Mouse (Mus musculus) brain, embryonic 18.5 days (tissue): Measurements from ENCODE around the gene Msrb2.

ENCODE experiments used
- DNase-seq: peaks from one replicate; pipeline ENCODE4 v3.0.0-alpha.2; 2012; ENCODE audit warnings: low read depth, low spot score

Msrb2 gene

DNA sequence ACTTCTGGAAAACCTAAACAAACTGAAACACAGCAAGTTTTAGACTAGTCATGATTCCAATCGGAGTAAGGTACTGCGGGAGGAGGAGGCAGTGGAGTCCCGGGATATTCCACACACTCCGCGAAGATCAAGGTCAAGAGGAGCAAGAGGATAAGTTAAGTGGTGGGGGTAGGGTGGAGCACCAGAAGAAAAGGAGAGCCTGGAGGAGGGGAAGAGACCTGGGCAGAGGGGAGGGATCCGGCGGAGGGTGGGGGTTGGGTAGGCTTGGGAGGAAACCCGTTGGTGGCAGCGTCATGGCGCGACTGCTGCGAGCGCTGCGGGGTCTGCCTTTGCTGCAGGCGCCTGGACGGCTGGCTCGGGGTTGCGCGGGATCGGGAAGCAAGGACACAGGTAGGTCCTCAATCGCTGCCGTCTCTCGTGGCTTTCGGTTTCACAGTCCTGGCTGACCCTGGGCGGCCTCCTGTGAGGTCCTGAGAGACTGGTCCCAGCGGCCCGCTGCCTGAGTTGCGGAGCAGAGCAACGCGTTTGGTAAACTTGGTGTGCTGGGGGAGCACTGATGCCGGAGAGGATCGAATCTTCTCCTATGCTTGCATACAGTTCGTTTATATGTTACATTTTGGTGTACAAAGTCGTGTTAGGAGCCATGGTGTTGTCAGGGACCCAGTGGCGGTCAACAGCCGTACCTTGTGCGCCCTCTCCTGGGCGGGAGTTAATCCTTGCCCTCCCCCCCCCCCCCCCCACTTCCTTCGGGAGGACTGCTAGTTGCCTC is at the start of gene Msrb2:
Gene Msrb2 (plus strand): TSS at position 51 of the 769 bp plus-strand sequence.
- DNase-seq, result no peak

DNA sequence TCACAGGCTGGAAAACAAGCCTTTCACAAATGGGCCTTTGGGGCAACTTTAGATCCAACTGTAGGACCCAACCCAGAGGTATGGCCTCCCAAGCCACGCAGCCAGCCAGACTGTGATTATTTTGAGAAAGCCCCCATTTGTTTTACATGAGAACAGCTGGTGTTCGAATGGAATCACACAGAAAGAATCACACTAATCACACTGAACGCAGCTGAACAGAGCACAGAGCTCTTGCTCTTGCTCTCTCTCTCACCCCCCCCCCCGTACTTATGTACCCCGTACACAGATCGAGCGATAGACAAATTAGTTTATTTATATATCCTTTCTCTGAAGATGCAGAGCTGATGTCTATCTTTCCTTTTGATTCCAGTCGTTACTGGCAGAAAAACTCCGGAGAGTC is 48.8 kb upstream of the Msrb2 start:
- no peak for DNase-seq

DNA sequence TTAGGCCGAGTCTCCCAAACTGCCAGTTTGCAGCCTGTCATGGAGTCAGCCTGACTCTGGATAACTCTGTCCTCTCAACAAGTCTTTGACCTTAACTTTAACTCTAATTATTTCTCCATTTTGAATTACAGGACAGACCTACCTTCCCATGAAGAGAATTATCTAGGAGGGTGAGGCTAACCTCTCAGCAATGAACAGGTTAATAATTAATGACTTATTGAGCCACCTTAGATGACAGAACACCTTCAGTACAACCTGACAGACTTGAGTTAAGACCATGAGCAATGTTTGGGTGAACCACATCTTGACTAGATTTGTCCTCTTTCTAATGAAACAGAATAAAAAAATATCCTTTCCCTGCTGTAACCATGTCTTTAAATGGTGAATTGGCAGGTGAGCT is 44.9 kb upstream of the Msrb2 start:
- DNase-seq, result no peak

DNA sequence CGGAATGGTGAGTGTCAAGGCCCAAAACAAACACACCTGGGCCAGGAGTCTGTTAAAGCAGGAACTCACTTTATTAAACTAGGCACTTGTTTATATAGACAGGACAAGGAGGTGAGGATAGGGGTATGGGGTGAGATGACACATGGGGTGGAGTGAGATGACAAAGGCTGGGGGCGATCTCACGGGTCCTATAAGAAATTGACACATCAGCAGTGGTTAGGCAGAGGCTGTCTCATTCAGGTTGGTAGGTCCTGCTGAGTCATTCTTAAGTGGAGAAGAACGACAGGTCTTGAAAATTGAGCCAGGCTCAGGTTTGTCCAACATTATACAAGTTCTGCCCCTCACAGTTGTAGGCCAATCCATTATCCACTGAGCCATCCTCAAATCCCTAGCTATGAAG is 43.4 kb upstream of the Msrb2 start:
- DNase-seq, result no peak

DNA sequence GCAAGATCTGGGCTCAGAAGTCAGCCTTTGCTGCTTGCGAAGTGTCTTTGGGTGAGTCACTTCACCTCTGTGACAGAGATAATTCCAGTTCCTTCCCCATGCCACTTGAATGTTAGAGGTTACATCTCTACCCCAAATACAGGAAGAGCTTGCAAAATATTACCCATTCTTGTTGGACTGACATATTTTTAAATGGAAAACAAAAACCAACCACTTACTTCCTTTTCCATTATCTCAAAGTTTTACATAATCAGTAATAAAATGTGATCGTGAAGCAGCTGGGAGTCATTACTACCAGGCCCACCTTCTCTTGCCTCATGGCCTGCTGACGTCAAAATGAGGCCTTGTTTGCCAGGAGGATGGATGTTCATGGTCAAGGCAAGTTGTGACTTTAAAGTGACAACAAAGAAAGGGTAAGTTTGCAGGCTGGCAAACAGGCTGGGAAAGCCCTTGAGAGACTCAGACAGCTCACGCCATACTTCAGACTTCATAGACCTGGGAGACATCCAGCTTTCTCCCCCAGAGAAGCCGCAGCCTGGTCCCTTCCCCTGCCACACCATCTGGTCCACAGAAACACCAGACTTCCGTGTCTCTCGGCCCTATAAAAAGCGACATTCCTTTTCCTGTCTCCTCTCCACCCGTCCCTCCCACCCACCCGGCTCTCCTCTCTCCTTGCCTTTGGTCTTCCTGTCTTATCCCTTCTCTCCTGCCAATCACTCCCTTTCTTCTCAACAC is 27.2 kb upstream of the Msrb2 start:
- DNase-seq, result no peak

DNA sequence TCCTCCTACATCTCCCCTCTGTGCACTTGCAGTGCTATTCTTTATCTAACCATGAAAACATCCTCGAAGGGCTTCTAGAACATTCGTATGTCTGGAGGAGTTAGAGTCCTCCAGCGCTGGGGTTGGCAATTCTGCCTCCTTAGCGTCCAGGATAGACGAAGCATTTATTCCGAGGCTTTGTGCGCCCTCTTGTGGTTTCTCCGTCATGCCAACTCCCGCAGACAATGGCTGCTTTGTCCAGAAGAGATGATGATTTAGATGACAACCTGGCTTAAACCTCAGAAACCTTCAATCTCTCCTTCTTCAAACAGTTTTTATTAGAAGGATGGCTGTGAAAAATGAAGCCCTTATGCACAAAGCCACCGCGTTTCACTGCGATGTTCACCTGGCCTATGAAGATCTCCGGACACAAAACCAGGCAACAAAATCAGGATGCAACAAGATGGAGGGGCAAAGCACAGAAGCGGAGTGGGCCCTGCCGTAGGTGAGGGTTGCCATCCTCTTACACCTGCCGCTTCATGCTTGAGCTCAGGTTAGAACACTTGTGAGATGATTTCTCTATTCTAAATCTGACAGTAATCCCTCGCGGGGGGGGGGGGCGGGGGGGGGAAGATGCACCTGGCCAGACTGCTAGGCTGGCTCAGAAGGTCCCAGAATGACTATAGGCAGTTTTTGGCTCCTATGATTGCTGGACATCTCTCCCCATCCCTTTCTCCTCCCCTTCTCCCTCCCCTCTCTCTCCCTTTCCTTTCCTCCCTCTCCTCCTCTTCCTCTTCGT is 26.4 kb upstream of the Msrb2 start:
- peak; percentile 74 for DNase-seq

DNA sequence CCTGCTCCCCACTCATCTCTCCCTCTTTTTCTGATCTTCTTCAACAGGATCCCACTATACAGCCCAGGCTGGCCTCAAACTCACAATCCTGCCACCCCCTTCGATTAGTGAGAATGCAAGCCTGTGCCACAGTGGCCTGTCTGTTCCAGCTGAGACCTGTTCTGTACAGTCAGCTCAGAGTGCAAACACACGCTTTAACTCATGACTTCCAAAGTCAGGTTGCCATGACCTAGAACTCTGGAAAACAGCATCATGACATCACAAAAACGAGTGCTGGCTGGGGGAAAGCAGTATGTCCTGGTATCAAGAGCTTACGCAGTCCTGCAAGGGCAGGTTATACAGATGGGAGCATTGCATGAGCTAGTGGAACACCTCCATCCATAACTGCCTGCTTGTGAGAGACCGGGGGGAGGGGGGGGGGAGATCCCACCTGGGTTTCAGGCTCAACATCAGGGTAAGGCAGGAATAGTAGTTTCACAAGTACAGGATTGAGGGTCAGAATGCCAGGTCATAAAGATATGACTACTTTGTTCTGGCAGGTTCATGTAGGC is 25.8 kb upstream of the Msrb2 start:
- no peak for DNase-seq

DNA sequence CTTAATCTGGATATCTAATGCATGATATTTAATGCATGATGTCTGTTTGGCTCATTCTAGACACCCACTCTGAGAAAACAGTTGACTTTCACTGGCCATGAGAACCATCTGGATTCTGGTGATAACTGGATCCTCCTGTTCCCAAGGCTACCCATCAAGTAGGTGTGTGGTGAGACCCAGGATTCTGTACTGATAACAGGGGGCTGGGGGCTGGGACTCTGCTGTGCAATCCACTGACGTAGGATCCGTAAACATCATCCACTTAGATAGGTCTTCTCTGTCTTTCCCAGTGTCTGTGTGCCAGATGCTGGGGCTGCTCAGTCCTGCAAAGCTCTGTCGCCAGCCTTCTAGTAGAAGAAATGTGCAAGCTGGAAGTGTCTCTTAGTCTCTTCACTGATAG is 22.8 kb upstream of the Msrb2 start:
- DNase-seq, result no peak

DNA sequence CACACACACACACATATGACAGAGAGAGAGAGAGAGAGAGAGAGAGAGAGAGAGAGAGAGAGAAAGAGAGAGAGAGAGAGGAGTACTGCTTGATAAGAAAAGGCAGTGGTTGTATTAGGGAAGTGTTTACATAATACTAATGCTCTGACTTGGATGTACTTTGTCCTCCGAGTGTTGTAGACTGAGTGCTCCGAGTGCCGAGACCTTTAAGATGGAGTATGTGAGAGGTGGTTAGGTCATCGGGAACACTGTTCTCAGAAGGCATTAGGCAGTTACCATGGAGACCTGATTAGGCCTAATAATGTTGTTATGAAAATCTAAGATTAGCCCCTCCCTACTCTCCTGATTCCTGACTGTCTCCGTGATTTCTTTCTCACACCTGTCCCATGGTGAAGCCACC is 21.1 kb upstream of the Msrb2 start:
- DNase-seq, result no peak

DNA sequence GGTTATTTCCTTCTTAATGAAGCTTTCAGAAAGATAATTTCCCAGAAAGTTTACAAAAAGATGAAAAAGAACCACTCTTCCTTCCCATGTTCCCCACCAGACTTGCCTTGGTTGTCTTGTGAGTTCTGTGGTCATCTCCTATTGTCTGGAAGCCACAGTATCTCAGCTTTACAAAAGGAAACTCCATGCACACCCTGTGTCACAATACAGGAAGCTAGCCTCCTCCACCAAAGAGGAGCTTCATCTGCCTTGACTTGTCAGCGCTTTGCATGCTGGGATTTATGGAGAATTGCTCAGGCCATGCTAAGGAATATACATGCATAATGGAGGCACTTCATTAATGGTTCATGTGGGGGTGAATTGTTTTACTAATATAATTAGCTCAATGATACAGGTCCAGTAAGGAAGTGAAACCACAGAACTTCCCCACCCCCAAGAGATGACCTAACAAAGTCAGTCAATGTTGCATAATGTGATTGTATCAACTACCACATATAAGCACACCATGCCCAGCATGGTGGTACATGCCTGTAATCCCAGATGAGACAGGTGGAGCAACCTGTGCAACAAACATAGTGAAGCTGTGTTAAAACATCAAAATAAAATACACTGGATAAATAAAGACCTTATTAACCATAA is 19.5 kb upstream of the Msrb2 start:
- no peak for DNase-seq

DNA sequence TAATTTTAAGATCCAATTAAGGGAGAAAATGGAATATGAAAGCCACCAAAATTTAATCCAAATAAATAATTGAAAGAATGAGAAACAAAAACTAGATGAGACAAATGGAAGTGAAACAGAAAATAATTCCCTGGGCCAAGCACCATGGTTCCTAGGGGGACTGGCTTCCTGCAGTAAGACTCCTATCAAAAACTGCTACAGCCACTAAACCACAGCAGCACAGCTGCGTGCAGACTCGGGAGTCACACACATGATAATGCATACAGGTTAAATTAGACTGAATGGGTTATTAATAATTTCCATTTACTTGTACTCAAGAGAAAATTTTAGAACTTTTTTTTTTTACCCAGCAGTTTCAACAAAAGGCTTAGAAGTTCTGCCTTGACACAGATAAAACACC is 18.1 kb upstream of the Msrb2 start:
- DNase-seq, result no peak

DNA sequence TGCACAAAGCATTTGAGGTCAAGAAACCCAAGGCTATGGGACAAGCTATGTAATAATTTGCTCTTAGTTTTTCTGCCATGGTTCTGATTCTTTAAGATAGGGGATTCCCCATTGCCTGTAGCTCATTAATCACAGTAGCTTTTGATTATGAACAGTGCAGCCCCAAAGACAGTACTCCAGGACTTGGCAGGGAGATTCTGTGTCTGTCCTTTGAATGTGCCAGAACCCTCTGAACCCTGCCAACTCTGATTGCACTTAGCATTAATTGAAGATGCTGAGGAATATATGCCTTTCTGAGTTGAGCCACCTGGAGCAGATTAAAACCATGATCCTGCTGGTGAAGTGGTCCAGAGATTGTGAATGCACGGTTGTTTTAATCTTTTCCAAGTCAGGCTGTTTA is 8.4 kb upstream of the Msrb2 start:
- no peak for DNase-seq

DNA sequence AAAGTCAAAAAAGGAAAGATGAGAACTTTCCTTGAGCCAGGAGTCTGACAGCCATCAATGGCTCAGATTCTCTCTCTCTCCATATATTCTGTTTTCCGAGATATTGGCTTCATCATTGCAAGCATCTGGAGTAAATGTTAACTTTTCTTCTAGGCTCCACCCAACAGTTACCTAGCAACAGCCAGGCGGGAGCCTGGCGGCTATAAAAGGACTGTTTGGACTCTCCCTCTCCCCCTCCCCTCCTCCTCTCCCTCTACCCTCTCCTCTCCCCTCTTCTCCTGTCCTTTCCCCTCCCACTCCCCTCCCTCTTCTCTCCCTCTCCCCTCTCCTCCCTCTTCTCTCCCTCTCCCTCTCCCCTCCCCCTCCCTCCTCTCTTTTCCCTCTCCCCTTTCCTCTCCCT is 4.8 kb upstream of the Msrb2 start:
- no peak for DNase-seq

DNA sequence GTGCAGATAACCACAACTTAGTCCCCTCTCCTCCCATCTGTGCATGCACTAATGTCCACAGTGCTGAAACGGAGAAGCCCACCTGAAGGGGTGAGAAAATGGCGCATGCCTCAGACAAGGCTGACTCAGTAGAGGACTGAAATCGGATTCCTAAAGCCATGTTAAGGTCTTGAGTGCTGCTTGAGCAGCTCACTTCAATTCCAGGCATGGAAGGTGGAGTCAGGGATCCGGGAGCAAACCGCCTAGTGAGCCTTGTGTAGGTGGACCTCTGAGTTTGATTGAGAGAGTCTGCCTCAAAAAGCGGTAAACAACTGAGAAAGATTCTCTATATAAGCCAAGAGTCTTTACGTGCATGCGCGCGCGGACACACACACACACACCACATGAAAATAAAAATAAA is 4.1 kb upstream of the Msrb2 start:
- no peak for DNase-seq

DNA sequence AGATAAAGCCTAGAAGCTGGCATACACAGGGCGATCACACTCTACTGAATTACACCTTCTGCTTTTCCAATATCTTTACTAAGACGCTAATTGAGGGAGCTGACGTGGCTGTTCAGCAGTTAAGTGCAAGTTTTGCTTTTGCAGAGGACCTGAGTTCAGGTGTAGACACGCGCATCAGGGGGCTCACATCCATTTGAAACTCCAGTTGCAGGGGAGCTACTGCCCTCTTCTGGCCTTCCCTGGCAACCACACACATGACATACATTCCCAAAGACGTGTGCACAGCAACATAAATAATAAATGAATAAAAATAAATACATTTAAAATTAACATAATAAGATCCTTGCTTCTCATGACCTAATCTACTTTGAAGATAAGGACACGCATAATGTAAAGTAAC is 2.5 kb downstream of the Msrb2 start:
- DNase-seq, result no peak

DNA sequence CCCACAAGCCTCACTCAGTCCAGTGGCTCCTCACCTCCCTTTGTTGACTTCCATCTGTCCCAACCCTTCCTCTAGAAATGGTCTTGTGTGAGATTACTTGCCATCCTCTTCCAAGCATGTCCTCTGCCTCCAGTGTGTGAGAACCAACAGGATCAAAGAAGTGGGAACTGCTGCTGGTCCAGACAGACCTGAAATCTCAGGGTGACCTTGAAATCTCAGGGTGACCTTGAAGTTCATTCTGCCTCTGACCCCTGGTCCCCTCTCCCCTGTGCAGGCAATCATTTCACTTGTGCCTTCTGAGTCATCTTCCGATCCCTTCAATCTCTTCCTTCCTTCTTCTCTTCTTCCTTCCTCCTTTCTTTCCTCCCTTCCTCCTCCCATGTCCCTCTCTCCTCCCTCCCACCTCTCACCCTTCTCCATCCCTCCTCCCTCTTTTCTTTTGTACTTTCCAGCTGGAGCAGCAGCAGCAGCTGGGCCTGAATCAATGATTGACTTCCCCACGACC is 9.3 kb downstream of the Msrb2 start:
- no peak for DNase-seq

DNA sequence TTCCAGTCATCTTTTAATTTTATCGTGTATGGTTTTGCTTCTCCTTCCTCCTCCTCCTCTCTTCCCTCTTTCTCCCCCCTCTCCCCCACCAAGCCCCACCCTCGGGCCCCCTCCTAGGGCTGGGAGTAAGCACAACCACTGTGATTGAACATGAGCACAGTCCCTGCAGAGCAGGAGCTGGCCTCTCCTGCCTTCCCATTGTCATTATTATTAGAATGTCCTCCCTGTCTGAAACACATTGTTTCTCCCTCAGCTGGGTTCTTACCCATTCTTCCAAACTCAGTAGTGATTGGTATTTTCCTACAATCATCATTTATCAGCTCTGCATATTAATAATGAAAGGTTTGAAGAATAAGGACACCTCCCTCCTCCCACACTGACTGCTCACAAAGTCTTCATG is 9.7 kb downstream of the Msrb2 start:
- no peak for DNase-seq

DNA sequence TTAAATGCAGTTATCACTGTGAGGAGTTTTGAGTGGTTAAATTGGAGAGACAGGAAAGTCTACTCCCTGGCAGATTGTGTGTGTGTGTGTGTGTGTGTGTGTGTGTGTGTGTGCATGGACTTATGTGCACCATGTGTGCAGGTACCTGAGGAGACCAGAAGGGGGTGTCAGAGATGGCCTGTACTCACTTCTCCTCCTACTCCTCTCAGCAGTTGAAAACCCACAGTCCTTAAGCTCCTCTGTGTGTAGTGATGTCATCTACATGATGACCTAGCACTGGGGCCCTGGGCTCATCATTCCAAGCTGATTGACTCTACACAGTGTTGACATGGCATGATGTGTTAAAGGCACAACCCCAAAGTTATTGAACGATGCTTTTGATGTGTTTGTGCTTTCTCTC is 11.0 kb downstream of the Msrb2 start:
- no peak for DNase-seq

DNA sequence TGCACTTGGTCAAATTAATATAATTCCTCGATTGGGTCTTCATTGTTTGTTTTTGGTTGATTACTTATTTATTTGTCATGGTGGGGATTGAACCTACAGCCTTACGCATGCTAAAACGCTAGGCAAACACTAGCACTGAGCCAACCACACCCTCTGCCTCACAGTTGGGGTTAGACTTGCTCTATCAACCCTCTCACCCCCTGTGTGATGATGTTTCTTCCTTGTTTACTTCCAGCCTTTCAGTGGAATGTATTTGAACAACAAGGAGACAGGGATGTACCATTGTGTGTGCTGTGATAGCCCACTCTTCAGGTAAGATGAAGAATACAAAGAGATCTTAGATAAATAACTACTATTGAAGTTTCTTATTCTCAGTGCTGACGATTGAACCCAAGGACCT is 11.8 kb downstream of the Msrb2 start:
- no peak for DNase-seq

DNA sequence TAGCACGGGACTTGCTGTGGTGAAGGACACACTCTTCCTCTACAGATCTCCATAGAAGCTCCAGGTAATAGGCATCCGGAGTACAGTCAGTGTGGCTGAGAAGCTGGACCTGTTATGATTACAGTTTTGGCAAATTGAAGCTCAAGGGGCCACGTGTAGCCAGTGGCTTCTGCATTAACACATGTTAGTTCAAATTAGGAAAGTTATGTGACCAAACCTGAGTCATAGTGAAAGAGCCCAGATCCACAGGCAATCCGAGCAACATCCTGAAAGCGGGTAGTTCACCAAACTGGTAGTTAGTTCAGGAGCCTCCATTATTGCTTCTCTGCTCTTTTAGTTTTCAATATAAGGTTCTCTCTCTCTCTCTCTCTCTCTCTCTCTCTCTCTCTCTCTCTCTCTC is 14.5 kb downstream of the Msrb2 start:
- no peak for DNase-seq

DNA sequence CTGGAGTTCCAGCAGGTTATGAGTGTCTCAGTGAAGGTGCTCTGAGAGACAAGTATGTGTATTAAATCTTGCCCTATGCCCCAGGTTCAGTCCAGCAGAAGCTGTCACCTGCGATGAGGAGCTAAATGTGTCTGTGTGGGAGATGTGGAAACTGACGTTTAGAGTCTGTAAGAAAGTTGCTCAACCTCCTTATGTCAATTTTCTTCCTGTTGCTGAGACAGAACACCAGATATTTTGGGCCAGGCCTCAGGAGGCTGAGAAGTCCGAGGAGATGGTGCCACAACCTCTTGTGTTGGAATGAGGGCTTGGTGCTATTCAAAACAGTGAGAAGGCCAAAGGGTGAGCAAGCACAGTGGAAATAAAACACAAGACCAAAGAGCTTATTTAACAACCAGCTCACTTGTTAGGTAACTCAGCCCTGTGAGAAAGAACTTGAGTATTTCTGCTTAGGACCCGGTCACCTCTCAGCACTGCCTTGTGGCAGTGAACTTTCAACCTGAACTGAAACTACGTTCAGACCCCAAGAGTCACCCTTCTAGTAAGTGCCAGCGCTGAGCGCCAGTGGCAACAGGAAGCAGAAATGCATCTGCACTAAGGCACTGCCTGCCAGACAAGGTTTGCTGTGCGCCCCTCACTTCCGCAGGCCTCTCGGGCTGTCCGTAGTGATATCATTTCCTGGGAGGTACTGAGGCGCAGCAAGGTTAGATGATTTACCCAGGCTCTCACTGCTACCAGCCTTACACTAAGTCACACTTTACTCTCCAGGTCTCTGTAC is 17.3 kb downstream of the Msrb2 start:
- no peak for DNase-seq
